Mouse (Mus musculus): ENCODE results near the gene Cul1. TPM values are rescaled to one million over a fixed set of nuclear protein-coding genes. Genes with fewer than 3 reads are reported as not detected.
"Not testable (repeated sequence)": the region's sequence is repeated elsewhere in the genome, so short reads cannot be mapped to it uniquely, and the experiment has no call there.

The Cul1 gene
- 138 and 160 TPM in 2 replicates for total RNA-seq (2015)
- 94.6 and 95.0 TPM in 2 replicates for total RNA-seq (2017)

DNA sequence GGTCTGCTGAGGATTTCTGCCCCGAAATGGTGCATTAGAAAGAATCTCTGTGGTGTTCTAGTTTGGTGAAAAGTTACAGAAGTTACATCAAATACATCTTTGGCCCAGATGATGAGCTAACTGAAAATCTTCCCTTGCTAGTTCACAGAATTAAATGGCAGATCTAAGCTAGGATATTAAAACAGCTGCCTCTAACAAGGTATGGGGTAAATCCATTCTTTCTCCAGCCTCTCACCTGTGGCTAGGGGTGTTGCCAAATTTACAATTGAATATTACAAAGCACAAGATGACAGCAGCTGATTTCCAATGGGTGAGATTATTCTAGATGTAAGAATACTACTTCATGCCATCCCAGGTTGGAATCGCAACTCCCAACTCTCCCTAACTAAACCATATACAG is at the start of gene Cul1:
Gene Cul1 (plus strand): TSS at position 301 of the 400 bp plus-strand sequence.
- no peak for ATAC-seq (ENCODE audit: poor library complexity, severe bottlenecking)

DNA sequence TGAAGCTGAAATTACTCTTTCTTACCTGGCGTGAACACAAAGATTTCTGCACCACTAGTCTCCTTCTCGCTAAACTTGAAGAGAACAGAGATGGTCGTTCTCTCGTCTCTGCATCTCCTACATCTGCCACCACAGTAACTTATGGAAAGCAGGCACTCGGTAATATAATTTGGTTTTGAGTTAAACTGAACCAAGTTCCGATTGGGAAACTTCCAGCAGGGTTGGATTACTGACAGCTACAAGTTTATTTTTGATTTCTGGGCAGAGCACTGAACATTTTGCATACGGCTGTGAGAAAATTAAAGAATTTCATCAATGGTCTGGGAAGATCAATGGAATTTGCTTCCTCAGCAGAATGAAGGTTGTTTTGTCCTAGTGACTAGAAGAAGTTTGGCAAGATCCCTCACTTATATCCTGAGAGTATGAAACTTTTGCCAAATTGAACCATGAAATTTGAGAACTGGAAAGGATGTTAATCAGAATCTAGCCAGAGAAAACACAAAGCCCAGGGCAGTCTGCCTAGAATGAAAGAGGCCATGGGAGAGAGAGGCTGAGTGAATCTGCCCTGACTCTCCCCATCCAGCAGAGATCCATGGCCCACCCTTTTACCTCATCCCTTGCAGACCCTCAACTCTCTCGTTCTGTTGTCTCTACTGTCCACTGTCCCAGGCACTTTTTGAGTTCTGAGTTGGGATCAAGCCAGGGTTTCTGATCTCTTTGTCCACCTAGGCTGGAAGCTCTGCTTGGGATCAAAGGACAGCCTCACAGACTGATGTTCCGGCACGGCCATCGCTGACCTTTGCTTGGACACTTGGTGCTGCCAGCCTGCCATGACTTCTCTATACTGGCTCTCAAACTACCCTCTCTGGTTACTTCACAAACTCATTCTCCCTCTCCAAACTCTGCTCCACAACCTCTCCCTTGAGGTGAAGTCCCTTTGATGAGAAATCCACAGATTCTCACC is 48.5 kb upstream of the Cul1 start:
- no peak for ATAC-seq (ENCODE audit: poor library complexity, severe bottlenecking)

DNA sequence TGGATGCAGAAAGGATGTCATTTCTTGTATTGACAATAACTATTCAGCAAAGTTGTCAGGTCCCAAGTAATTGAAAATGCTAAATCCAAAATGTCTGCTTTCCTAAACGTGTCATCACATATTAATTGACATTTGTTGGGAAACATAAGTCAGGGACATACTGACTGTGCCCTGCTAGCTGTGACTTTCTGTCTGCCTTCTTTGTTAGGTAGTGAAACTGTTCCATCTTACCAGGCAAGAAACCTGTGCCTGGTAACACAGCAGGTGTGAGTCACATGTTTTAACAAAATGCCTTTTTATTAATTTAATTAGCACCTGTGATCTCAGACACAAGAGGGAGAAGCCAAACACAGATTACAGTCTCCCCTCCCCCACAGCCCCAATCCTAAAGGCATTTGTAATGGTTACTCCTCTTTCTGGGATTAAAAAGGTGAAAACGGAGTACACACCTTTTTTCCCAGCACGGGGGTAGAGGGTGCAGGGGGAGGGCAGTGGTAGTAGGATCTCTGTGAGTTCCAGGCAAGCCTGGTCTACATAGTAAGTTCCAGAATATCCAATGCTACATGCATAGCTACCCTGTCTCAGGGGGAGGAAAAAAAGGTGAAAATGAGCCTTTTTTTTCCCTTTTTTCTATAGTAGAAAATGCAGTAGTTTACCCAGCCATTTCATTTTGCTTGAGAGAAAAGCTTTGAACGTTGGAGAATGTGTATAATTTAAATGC is 40.2 kb upstream of the Cul1 start:
- no peak for ATAC-seq (ENCODE audit: poor library complexity, severe bottlenecking)

DNA sequence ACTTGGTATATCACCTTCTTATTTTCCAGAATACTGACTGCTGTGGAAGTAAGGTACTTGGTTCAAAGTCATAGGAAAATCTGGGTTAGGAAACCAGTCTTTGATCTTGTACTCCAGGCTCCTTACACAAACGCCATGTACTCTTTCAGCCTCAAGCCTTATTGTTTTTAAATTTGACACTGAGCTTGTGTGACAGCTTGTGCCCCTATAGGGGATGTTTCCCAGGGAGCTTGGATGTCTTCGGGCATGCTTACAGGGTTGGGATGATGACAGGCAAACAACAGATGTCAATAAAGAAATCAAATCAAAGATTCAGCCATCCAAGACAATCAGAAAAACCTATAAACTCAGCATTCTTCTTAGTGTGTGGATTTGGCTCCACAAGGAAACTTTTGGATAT is 39.5 kb upstream of the Cul1 start:
- ATAC-seq (ENCODE audit: poor library complexity, severe bottlenecking): no peak

DNA sequence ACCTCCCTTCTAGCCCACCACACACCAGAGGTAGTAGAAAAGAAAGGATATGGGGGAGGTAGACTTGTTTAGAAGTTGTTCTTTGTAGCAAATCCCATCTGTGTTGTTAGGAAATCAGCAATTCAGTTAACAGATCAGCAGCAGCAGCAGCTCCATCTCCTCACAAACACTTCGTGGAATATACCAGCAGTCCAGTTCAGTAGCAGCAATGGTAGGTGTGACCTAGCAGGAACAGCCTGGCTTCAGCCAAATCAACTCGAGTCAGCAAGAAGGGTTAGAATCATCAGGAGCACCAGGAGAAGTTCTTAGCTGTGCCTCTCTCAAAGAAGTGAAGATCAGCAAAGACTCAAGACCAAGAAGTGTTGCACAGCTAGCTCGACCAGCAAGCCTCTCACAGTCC is 34.5 kb upstream of the Cul1 start:
- ATAC-seq (ENCODE audit: poor library complexity, severe bottlenecking): no peak

DNA sequence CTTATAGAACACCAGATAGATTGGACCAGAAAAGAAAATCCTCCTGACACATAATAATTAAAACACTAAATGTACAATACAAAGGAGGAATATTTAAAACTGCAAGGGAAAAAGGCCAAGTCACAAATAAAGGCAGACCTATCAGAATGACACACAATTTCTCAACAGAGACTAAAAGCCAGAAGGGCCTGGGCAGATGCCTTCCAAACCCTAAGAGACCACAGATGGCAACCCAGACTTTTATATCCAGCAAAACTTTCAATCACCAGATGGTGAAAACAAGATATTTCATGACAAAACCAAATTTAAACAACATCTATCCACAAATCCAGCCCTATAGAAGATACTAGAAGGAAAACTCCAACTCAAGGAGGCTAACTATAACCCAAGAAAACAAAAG is 33.0 kb upstream of the Cul1 start:
- no peak for ATAC-seq (ENCODE audit: poor library complexity, severe bottlenecking)

DNA sequence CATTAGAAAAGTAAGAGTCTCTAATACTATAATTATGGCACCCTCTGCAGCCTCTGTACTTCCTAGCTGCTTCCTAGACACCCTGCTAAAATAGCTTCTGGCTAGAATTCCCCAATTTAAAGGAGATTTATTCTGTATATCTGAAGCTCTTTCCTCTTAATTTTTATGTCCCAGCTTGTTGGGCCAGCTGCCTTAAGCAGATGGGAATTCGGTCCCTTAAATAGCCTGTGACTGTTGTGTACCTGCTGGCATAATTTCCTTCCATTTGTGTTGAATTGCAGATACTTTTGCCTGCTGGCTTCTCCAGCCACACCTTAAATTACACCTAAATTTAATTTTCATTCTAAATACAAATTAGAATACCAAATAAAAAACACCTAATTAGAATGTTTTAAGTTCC is 32.0 kb upstream of the Cul1 start:
- ATAC-seq (ENCODE audit: poor library complexity, severe bottlenecking): no peak

DNA sequence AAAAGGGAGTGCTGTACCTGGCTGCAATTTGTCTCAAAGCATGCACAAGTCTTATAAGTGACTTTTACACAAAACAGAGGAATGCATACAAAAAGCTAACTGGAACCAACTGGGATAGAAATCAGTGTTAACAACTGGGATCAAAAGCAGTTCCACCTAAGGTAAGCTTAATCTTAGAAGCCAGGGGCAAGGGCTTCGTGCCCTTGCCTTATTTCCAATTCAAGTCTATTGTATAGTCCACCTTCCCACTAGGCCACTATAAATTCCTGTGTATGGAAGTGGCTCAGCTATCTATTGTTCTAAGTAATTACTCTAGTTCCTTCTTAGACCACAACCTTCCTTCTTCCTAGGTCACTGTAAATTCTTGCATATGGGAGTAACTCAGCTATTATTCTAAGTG is 27.1 kb upstream of the Cul1 start:
- ATAC-seq (ENCODE audit: poor library complexity, severe bottlenecking): no peak

DNA sequence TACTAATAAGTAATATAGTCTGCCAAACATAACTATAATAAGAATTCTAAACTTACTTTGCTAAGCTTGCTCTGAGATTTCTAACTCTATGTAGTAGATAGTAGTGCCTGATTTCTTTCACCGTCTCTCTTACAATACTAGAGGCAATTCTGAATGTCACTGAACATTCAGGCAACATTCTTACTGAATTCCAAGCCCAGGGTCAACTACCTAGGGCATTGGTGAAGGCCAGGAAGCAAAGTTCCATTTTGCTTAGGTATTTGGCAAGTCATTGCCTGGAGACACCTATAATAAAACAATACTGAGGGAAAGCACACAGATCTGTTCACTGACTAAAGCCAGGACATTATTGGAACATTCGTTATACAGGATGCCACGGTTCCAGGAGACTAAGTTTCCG is 26.6 kb upstream of the Cul1 start:
- not testable (repeated sequence) for ATAC-seq (ENCODE audit: poor library complexity, severe bottlenecking)

DNA sequence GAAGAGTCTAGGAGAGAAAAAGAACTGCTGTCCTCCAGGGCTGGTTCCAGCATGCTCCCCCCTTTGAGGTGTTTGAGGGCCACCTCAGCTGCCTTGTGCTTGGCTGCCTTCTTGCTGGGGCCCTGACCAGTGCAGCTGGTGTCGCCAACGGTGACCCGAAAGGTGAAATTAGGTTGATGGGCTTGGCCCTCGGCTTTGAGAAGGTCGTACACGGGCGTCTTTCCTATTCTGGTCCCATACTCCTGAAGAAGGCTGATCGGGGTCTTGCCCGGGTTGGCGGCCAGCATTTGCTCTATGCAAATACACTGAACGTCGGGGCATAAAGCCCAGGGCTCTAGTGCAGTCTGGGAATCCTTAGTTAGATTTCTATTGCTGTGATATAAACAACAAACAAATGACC is 20.4 kb upstream of the Cul1 start:
- 0 out of 2 replicates have a peak, but pooled peaks have one; percentile 27 for ATAC-seq (ENCODE audit: poor library complexity, severe bottlenecking)

DNA sequence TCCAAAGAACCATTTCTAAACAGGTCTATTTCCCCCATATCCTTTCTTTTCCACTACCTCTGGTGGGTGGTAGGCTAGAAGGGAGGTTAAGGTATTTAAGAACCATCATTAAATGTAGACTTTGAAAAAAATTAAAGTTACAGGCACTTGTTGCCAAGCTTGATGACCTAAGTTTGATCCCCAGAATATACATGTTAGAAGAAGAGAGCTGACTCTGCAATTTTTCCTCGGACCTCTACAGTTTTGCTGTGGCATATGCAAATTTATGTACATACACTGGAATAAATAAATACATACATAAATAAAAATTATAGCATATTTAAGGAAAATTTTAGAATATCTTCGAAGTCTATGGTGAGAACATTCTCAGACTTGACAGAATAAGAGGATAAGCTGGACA is 13.1 kb upstream of the Cul1 start:
- no peak for ATAC-seq (ENCODE audit: poor library complexity, severe bottlenecking)

DNA sequence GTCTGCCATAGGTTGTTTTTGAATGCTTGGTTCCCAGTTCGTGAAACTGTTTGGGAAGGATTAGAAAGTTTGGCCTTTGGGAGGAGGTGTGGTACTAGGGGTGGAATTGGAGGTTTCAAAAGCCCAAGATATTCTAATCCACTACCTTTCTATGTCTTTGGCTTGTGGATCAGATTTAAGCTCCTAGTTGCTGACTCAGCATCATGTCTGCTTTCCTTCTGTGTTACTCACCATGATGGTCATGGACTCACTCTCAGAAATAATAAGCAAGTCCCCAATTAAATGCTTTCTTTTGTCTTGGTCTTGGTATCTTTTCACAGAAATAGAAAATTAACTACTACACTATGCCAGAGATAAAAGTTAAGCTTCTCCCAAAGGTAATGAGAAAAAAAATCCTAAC is 5.5 kb upstream of the Cul1 start:
- no peak for ATAC-seq (ENCODE audit: poor library complexity, severe bottlenecking)

DNA sequence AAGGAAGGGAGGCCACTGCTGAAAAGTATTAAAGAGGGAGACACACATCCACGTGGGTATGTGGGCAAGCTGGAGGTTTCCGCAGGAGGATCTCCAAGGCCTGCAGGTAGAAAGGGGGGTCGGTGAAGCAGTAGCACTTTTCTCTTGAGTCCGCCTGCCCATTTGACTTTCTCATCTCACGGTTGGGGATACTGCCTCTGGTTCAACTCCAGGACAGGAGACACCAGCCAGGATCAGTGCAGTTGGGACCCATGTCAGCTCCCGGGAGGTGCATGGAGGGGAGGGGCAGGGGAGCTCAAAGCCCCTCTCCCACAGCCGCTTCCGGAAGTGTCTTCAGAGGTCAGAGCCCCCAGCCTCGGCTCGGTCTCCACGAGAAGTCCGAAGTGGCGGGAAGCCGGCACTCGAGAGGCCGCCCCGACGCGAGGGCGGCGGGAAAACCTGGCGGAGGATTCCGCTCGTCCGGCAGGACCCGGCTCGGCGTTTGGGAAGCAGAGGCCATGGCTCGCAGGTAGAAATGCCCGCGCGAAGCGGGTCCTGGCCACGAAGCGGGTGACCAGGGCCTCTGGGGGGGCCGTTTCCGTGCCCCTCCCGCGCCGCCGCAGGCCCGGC is 428 bp downstream of the Cul1 start:
- peak; percentile 22 for ATAC-seq (ENCODE audit: poor library complexity, severe bottlenecking)

DNA sequence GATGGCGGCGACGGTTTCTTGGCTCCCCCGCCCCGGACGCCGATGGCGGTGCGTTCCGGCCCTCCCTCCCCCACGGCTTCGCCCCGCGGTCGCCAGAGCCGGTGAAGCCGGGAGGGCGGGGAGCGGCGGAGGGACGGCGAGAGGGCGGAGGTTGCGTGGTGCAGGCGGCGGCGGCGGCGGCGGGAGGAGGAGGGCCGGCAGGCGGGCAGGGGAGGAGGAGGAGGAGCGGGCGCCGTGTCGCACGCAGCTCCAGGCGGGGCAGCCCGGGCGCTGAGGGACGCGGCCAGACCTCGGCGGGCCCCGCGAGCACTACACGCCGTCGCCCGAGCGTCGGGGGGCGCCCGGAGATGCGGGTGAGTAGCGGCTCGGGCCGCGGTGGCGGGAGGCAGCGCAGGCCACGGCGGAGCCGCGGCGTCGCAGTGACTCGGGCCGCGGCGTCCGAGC is 955 bp downstream of the Cul1 start:
- ATAC-seq (ENCODE audit: poor library complexity, severe bottlenecking): peak; percentile 86

DNA sequence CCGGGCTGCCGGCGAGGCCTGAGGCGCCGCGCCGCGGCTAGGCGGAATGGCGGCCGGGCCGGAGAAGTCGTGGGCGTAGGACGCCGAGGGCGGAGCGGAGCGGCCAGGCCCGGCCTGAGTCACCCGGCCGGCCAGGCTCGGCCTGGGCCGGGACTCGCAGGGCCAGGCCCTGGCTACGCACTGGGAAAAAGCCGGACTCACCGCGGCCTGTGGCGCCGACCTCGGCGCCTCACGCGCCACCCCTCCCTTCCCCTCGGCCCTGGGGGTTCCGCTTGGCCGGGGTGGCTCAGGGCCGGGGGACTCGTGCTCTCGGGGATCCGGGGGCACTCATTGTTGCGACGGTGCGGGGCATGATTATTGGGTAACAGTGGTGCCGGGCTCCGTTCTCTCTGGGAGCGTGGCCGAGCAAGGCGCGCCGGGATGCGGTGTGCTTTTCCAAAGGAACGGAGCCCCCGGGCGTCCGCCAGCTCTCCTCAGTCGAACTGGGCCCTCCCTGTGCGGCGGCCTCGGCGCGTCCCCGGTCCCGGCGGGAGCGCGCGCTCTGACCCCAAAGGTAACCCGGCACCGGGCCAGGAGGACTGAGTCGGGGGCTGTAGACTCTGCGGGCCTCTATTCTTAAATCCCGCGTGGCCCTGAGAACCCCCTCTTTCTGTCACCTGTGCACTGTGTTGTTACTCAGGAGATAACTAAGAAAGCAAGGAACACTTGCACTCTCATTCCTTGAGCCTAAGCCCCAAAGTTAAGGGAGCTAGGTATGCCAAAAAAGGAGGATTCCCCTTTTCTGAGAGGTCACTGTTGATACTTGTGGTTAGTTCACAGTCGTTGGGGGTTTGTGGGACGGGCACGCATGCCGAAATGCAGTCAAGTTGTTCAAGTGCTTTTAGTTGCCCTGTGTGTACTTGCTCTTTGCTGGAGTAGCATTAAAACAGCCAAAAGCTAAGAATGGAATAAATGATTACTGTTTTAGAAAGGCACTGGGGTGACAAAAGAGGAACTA is 1.7 kb downstream of the Cul1 start:
- peak; percentile 52 for ATAC-seq (ENCODE audit: poor library complexity, severe bottlenecking)

DNA sequence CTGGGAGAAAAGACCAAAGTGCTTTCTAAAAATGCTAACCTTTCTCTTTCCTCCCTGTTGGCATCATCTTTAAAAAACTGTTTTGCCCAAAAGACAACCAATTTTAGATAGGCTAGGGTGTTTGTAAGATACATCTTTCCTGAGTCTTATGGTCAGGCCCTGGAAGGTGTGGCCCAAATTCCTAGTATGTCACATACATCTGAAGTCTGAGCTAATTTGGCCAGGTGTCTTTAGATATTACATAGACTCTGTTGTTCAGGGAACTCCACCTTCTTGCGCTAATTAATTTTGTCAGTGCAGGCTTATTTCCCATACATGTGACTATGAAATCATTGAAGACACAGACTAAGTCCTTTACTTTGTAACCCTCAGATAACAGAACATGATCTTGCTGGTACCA is 2.6 kb downstream of the Cul1 start:
- no peak for ATAC-seq (ENCODE audit: poor library complexity, severe bottlenecking)

DNA sequence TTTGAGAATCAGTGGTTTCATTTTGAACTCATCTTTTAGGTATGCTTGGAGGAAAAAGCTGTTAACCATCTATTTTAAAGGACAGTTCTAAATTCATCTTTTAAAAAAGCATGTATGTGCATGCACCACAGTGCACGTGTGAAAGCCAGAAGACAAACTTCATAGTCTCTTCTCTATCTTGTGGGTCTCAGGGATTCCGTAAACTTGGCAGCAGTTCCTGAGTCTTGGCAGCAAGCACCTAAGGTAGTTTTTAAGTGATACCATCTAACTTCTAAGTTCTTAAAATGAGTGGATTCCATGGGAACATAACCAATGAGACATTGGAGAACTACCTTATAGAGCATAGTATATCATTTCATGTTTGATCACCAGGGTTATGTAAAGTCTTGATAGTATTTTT is 3.7 kb downstream of the Cul1 start:
- no peak for ATAC-seq (ENCODE audit: poor library complexity, severe bottlenecking)

DNA sequence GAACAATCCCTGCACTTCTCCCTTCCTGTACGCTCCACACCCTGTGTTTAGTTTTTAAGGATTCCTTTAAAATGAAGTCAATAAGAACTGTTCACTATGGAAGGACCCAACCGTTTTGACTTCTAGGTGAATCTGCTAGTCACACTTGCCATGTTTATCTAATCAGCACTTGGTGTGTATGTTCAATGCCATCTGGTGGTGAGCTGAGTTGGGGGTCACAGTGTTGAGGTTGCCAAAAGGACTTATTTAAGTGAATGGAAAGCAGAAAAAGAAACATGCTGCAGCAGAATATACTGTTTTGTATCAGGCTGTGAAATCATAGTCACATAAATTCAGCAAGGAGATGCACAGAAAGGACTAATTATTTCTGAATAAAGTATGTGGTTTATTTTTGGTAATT is 12.2 kb downstream of the Cul1 start:
- ATAC-seq (ENCODE audit: poor library complexity, severe bottlenecking): no peak

DNA sequence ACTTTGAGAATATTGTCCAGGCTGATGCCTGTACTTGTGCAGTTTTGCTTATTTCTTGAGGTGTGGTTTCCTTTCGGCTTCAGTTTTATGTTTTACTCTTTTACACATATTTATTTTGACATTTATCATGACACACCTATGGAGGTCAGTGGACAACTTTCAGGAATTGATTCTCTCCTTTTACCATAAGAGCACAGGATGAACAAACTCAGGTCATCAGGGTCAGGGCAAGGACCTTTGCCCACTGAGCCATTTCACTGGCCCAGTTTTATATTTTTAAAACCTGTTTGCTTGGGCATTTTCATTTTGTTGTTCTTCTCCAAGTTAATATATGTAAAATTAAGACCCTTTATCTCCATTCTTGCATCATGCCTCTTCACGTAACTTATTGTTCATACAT is 13.3 kb downstream of the Cul1 start:
- ATAC-seq (ENCODE audit: poor library complexity, severe bottlenecking): no peak

DNA sequence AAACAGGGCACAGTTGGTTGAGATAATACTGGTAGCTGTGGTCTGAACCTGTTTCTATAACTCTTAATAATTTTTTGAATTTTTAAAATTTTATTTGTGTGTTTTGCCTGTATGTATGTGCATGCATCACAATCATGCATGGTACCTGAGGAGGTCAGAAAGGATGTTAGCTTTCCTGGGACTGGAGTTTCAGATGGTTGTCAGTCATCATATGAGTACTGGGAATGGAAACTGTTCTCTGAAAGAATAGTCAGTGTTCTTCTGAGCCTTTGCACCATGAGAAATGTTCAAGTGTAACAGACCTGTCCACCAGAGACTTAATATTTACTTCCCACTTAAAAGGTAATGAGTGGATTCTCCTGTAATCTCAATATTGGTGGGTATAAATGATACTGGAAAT is 13.9 kb downstream of the Cul1 start:
- ATAC-seq (ENCODE audit: poor library complexity, severe bottlenecking): no peak

All from megakaryocyte, adult 5-6 weeks (primary cell).